Mouse (Mus musculus) myocyte (in vitro differentiated cells): ENCODE measurements around the gene Epor. TPM values are rescaled to one million over a fixed set of nuclear protein-coding genes. Genes with fewer than 3 reads are reported as not detected.

Source experiments
- H3K27me3 ChIP-seq: one replicate; pipeline ENCODE4 v1.6.1; 2011; ENCODE audit not compliant: control insufficient read depth, insufficient read depth, insufficient read length
- H3K36me3 ChIP-seq: one replicate; pipeline ENCODE4 v1.6.1; 2011; ENCODE audit not compliant: control insufficient read depth, insufficient read depth
- H3K4me2 ChIP-seq: one replicate; pipeline ENCODE4 v1.6.1; 2011; ENCODE audit warnings: low read depth, control low read depth
- H3K4me3 ChIP-seq: one replicate; pipeline ENCODE4 v1.5.1; 2011; ENCODE audit warnings: mild to moderate bottlenecking, control low read depth, moderate library complexity
- H3K79me2 ChIP-seq: one replicate; pipeline ENCODE4 v1.6.1; 2011; ENCODE audit not compliant: control insufficient read depth, insufficient read depth
- H3ac ChIP-seq: one replicate; pipeline ENCODE4 v1.6.1; 2011; ENCODE audit not compliant: control insufficient read depth, insufficient read length
- CEBPB ChIP-seq: IDR thresholded peaks from 2 replicates; pipeline ENCODE4 v1.6.1; 2011; ENCODE audit warnings: mild to moderate bottlenecking, moderate library complexity; ENCODE audit not compliant: poor library complexity, insufficient read depth, severe bottlenecking
- E2F4 ChIP-seq: IDR thresholded peaks from one replicate; pipeline ENCODE4 v1.6.1; 2011; ENCODE audit warnings: mild to moderate bottlenecking, control low read depth, moderate library complexity; ENCODE audit not compliant: insufficient read depth
- MAX ChIP-seq: IDR thresholded peaks from one replicate; pipeline ENCODE4 v1.6.1; 2011; ENCODE audit warnings: low read depth, mild to moderate bottlenecking, control low read depth
- MYOD1 ChIP-seq, 3 experiments: IDR thresholded peaks; one replicate each; pipeline ENCODE4 v1.6.1; 2011; ENCODE audit warnings: control low read depth in 2 of 3, low read depth in 2 of 3, mild to moderate bottlenecking in 2 of 3, moderate library complexity in 1 of 3; ENCODE audit not compliant: insufficient read length in 2 of 3, control insufficient read depth in 1 of 3
- MYOG ChIP-seq, 3 experiments: IDR thresholded peaks; one replicate each; pipeline ENCODE4 v1.6.1; 2011; ENCODE audit warnings: control low read depth in 2 of 3, low read depth in 2 of 3, mild to moderate bottlenecking in 2 of 3; ENCODE audit not compliant: insufficient read length in 2 of 3, control insufficient read depth in 1 of 3, insufficient read depth in 1 of 3
- POLR2A ChIP-seq: IDR thresholded peaks from one replicate; pipeline ENCODE4 v1.6.1; 2011; ENCODE audit warnings: low read depth, mild to moderate bottlenecking, control low read depth, moderate library complexity; ENCODE audit not compliant: insufficient read length
- POLR2AphosphoS2 ChIP-seq: IDR thresholded peaks from one replicate; pipeline ENCODE4 v1.6.1; 2011; ENCODE audit warnings: low read depth, control low read depth; ENCODE audit not compliant: insufficient read length
- REST ChIP-seq: IDR thresholded peaks from one replicate; pipeline ENCODE4 v1.6.1; 2011; ENCODE audit warnings: mild to moderate bottlenecking, control low read depth, moderate library complexity; ENCODE audit not compliant: insufficient read depth, insufficient read length
- SRF ChIP-seq: IDR thresholded peaks from one replicate; pipeline ENCODE4 v1.6.1; 2011; ENCODE audit warnings: low read depth; ENCODE audit not compliant: control insufficient read depth, insufficient read length
- TCF12 ChIP-seq: IDR thresholded peaks from one replicate; pipeline ENCODE4 v1.6.1; 2011; ENCODE audit warnings: mild to moderate bottlenecking, control low read depth; ENCODE audit not compliant: poor library complexity, insufficient read depth, severe bottlenecking
- TCF3 ChIP-seq: IDR thresholded peaks from one replicate; pipeline ENCODE4 v1.6.1; 2011; ENCODE audit warnings: low read depth, control low read depth; ENCODE audit not compliant: insufficient read length
- USF1 ChIP-seq: IDR thresholded peaks from one replicate; pipeline ENCODE4 v1.6.1; 2011; ENCODE audit warnings: low read depth, mild to moderate bottlenecking, control low read depth, moderate library complexity
- polyA plus RNA-seq: library from polyadenylated mRNA; unstranded; fragments of >200 nt; fragmentation: generic; extraction: Trizol; gene quantifications from one replicate; pipeline ENCODE4 v1.2.1, GENCODE M21; 2012; ENCODE audit warnings: missing spikeins

Epor gene
- polyA plus RNA-seq, 1 experiment = 3.2 TPM

GRCm38 (mm10) chr9:22002194-22003162, 39.2 kb upstream of the Epor start, which contains the start of the genes Ccdc151 and Prkcsh:
Gene Ccdc151, minus strand, starts transcription at chr9:22002634.
Gene Prkcsh, plus strand, starts transcription at chr9:22002806.
- Histone ChIP-seq H3K4me3 (peak within 1 kb of the TSS; percentile 70), H3K27me3 (no peaks in the 10 kb centered on the region)
- TF ChIP-seq POLR2A (peak; percentile 92), CEBPB (no peak), POLR2AphosphoS2 (peak; percentile 91), SRF (peak; percentile 71), USF1 (peak; percentile 88)

GRCm38 (mm10) chr9:22001633-22002032, 38.3 kb upstream of the Epor start:
- Histone ChIP-seq H3ac (no peak overlapping the region), H3K4me3 (no peak overlapping the region), H3K36me3 (peaks cover 8% of the 10 kb centered on the region), H3K4me2 (no peak overlapping the region), H3K79me2 (peaks cover 8% of the 10 kb centered on the region), H3K27me3 (no peaks in the 10 kb centered on the region)
- TF ChIP-seq E2F4 (no peak), USF1 (no peak), TCF12 (no peak), POLR2A (no peak), CEBPB (no peak), POLR2AphosphoS2 (no peak), MAX (no peak), MYOG (IDR thresholded peaks at IDR 0.05; ENCODE audit: control insufficient read depth in 1 of 3, insufficient read depth in 1 of 3, insufficient read length in 2 of 3, low read depth in 2 of 3) (no peak), TCF3 (no peak), MYOD1 (IDR thresholded peaks at IDR 0.05; ENCODE audit: control insufficient read depth in 1 of 3, insufficient read length in 2 of 3, low read depth in 2 of 3) (no peak), REST (no peak), SRF (no peak)

More at GRCm38 (mm10) chr9:22002194-22003162, 39.2 kb upstream of the Epor start, which contains the start of the genes Ccdc151 and Prkcsh:
- H3K4me2 ChIP-seq = peak within 1 kb of the TSS; percentile 86
- H3K36me3 ChIP-seq = peaks cover 12% of the 10 kb centered on the region
- H3ac ChIP-seq = peak within 1 kb of the TSS; percentile 39
- peaks cover 8% of the 10 kb centered on the region for H3K79me2 ChIP-seq

GRCm38 (mm10) chr9:22000296-22000695, 37.0 kb upstream of the Epor start:
- no peak overlapping the region for H3ac ChIP-seq
- TF ChIP-seq TCF12 = no peak
- no peak for TF ChIP-seq MYOD1 (IDR thresholded peaks at IDR 0.05; ENCODE audit: control insufficient read depth in 1 of 3, insufficient read length in 2 of 3, low read depth in 2 of 3)
- no peak for TF ChIP-seq POLR2A
- TF ChIP-seq TCF3 = no peak
- peaks cover 8% of the 10 kb centered on the region for H3K79me2 ChIP-seq
- H3K4me3 ChIP-seq = no peak overlapping the region
- no peaks in the 10 kb centered on the region for H3K36me3 ChIP-seq
- no peak overlapping the region for H3K4me2 ChIP-seq
- H3K27me3 ChIP-seq = no peaks in the 10 kb centered on the region

GRCm38 (mm10) chr9:21996178-21996867, 33.0 kb upstream of the Epor start:
- Histone ChIP-seq H3K36me3 (no peaks in the 10 kb centered on the region), H3K79me2 (no peaks in the 10 kb centered on the region), H3K4me3 (no peak overlapping the region), H3ac (no peak overlapping the region), H3K27me3 (peaks cover 4% of the 10 kb centered on the region), H3K4me2 (no peak overlapping the region)
- TF ChIP-seq MYOD1 (IDR thresholded peaks at IDR 0.05; ENCODE audit: control insufficient read depth in 1 of 3, insufficient read length in 2 of 3, low read depth in 2 of 3) (no peak), POLR2A (no peak), SRF (no peak), TCF12 (no peak), CEBPB (no peak), TCF3 (no peak), POLR2AphosphoS2 (no peak)
